Mouse (Mus musculus): ENCODE measurements around the gene Tmem260.
A peak's percentile ranks its signal among the peaks of the same experiment; 100 is the strongest.

Gene Tmem260

GRCm38 (mm10) chr14:48482762-48483161 lies 36.8 kb downstream of the Tmem260 start:
- DNase-seq = no peak

DNA sequence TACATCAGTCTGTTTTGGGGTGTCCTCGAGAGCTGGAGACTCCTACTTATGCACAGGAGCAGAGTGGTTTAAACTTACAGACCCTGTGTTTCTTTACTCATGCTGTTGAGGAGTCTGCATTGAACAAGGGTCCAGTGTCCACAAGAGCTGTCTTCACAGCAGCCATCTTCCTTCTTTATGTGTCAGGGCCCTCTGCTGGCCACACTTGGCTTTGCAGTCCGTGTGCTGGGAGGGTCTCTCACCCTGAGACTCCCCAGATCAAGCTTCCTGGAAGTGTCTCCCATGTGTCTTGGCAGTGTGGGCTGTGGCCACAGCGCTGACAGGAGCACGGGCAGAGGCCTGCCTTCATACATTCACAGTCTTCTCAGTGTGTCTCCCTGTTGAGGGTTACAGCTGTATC lies 48.0 kb downstream of the Tmem260 start:
- peak; percentile 79 for DNase-seq

GRCm38 (mm10) chr14:48502573-48502972 lies 56.6 kb downstream of the Tmem260 start:
- DNase-seq = no peak

GRCm38 (mm10) chr14:48503691-48504565 lies 58.0 kb downstream of the Tmem260 start:
- peak; percentile 46 for DNase-seq

DNA sequence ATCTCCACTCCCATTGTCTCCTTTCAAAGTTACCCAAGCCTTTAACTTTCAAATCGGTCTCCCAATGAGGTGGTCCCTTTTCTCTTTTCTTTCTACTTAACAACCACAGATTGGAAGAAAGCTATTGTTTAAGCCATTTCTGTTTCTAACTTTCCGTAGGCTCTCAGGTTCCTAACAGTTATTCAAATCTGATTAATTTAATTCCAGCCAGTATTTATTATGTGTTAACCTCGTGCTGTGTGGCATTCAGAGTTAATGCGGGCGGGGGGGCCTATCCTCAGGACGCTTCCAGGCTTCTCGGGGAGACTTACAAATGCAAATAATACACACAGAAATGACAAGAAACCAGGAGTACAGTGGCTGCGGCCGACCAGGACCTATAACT lies 58.6 kb downstream of the Tmem260 start:
- DNase-seq = no peak

- no peak for DNase-seq
These were observed 59.7 kb downstream of the Tmem260 start for GRCm38 (mm10) chr14:48505606-48506005.

GRCm38 (mm10) chr14:48507376-48507775 lies 61.5 kb downstream of the Tmem260 start:
- no peak for DNase-seq

DNA sequence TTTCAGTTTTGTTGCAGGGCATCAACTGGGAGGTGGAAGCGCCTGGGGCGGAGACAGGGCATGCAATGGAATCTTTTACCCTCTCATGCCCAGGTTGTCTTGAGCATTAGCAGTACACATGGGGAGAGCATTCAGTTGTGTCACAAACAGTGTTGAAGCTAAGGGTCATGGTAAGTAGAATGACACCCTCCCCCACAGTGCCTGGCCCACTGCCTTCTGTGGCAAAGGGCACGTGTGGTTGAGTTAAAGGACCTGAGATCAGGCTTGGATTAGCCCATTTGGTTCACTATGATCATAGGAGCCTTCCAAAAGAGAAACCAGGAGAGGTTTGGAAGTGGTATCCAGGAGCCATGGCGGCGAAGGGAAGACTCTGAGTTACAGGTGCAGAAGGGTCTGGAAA lies 63.2 kb downstream of the Tmem260 start:
- no peak for DNase-seq

DNA sequence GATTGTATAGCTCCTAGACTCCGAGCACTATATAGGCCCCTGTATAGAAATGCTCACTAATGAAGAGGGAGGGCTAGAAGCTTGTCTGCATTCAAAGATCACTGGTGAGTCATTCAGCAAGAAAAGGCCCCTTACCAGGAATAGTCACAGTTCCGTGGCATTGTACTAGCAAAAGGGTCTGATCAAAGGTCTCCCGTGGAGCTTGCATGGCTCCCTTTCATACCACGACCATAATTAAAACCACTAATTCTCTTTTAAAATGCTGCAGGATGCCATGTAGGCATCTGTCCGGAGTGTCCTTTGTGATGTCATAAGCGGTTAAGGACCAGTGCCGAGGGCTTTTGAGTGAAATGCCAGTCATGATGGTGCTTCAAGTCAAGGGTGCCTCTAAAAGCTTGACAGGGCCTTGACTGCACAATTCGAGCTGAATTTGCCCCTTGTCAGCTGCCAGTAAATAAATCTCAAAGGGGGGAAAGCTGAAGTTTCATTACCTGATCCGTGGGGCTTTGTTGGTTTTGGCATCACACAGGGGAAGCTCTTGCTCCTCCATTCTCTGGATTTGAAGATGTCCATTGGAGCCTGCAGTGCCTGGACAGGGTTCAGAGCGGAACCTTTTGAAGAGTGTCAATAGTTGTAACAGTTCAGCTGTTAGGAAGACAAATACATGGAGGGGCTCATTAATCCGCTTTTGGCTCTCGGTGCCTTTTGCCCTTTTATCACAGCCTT lies 67.3 kb downstream of the Tmem260 start:
- peak; percentile 57 for DNase-seq

GRCm38 (mm10) chr14:48513824-48514493 lies 68.0 kb downstream of the Tmem260 start:
- no peak for DNase-seq

DNA sequence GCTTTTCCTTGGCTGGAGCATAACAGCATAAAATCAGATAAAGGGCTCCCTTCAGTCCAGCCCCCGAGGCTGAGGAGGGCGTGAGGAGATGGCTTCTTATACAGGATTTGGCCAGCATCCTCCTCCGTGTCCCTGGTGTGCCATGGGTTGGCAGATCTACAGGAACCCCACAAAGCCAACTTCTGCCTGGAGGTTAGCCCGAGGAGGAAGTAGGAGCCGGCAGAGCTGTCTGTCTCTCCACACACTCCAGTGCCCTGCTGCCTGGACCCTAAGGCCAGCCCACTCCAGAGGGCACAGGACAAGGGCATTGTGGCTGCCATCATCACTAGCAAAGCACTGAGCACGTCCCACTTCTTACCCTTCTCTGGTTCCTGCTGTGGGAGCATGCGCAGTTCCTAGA lies 68.7 kb downstream of the Tmem260 start:
- DNase-seq = no peak

DNA sequence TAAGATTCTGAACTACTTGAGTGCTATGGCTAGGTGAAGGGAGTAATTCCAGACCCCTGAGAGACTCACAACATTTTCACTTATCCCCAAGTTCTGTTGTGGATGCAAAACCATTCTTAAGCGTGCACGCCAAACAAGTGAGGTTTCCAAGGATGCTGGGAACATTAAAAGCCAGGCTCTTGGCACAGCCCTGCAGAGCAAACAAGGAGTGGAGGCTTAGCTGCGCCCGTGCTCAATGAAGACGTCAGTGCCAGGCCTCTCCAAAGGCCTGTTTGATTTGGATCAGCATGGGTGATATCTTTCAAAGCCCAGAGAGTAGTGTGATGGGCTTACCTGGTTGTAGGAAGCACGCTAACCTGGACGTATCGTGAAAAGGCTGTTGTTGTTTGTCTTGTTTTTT lies 69.6 kb downstream of the Tmem260 start:
- no peak for DNase-seq

DNA sequence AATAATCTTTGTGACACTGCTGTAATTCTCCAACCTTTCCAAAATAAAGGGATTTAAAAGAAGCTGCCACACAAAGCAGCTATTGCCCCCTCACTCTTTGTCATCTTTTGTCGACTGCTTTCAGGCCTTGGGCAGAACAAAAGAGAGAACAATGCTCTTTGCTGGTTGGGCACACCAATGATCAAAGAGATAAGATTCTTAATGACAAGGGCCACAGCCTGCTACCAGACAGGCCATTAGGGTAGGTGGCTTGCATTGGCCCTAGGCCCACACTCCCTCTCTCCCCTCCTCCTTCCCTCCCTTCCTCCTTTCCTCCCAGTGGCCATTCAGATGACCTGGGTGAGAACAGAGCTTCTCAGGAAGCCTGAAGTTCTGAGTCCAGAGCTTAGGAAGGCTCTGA lies 77.4 kb downstream of the Tmem260 start:
- DNase-seq = no peak

GRCm38 (mm10) chr14:48524135-48524534 lies 78.2 kb downstream of the Tmem260 start:
- peak; percentile 67 for DNase-seq

DNA sequence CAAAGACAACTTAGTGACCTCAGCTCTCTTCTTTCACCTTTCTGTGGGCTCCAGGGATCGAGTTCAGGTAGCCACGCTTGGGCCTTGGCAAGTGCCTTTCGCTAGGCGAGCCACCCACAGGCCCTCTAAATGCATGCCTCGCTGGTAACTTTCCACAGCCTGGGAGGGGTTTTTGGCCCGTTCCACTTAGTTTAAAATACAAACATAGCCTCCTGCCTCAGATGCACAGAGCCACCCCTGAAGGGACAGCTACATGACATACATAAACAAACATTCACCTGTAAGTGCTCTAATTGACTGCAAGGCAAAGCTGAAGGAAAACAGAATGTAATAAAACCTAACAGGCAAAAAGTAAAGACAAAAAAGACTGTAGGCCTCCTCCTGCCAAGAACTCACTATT lies 79.1 kb downstream of the Tmem260 start:
- no peak for DNase-seq

DNA sequence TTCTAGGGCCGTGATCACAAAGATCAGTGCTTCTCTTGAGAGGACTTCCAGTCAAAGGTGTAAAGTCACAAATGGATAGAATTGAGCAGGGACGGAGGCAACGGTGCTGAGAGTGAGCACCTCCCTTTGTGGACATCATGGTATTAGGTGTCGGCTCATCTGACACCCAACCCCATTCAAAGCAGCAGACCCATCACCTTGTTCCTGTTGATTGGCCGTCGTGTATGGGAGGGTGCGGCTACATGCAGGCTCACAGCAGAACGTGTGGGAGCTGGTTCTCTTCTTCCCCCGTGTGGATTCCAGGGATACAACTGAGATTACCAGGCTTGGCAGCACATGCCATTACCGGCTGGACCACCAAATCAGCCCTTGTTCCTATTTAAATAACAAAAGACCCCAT lies 84.7 kb downstream of the Tmem260 start:
- DNase-seq = no peak

DNA sequence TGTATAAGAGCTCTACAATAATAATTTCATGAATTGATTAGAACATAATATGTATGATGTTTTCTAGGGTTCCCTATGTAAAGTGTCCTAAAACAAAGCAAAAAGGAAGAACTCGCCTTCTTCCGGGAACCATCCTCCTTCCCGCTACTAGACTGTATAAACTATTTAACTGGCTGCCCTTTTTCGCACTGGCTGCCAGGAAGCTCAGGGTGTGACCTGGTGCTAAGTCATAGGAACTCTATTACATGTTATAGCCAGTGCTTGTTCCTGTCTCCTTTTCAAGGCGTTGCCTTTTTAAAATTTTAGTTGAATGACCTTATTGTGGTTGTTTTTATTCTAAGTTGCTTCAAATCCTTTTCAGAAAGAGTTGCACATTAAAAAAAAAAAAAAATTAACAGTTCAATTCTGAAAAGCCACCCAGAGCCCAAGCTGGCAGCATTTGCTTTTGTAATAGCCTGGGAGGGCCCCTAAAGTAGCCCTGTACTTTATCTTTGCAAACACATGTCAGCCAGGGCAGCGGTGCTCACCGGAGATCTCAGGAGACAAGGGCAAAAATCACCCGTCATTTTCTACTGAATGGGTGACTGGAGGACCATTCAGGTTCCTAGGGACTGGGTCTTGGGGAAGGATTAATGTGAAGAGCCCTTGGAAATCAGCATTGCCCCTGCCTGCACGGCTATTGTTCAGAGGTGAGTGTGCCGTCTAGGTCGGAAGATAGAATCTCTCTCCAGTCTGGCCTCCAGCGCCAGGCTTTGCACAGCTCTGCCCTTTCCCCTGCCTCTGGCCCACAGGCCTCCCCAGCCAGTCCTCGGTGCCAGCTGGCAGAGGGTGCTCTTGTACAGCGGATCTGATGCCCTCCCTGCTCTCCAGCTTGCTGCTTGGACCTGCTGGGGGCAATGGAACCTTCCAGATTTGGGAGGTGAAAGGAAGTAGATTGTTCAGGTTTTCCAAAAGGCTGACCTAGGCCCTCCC lies 92.2 kb downstream of the Tmem260 start:
- no peak for DNase-seq

- DNase-seq = no peak
These were observed 99.2 kb downstream of the Tmem260 start for GRCm38 (mm10) chr14:48545166-48545565.

- DNase-seq = no peak
These were observed 100.1 kb downstream of the Tmem260 start for GRCm38 (mm10) chr14:48546009-48546408.

- DNase-seq = no peak
These were observed 103.8 kb downstream of the Tmem260 start for GRCm38 (mm10) chr14:48549703-48550102.

DNA sequence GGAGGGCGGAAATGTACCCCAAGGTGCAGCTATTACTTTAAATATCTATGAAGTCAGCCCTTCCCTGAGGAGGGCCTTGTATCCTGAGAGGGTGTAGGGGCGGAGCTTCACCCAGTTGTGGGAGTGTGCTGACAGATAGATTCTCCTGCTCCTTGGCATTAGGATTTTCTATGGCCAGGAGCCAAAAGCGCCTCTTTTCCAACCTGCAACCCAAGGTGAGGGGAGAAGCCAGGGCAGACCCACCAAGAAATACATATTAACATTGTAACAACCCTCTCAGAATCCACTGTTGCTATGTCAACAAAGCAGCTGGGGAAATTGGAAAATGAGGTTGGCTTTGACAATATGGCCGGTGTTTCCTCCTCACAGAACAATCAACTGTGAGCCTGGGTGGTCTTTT lies 107.3 kb downstream of the Tmem260 start:
- DNase-seq = no peak

DNA sequence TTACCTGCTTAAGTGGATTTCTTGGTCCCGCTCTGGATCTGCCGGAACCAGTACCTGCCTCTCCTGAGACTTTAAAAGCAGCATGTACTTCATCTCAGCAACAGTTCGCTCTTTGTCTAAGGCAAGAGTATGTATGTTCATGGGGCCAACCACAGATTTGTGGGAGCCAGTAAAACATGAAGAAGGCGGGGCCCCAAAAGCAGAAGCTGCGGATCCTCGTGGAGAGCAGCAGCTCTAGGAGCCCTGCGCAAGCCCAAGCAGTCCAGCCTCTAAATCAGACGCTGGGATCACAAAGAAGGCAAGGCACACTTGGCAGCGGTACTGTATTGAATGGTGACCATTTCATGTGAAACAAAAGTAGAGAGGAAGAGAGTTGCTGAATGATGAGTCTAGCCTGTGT lies 107.8 kb downstream of the Tmem260 start:
- DNase-seq = no peak

- no peak for DNase-seq
These were observed 113.1 kb downstream of the Tmem260 start for GRCm38 (mm10) chr14:48558975-48559374.
